Mouse (Mus musculus): ENCODE measurements around the gene Rtp2. TPM values are rescaled to one million over a fixed set of nuclear protein-coding genes. Genes with fewer than 3 reads are reported as not detected.

The Rtp2 gene
- total RNA-seq, 2 experiments from 2014 or later, result not detected

GRCm38 (mm10) chr16:23890151-23890550, 42.0 kb downstream of the Rtp2 start:
- DNase-seq, result no peak

DNA sequence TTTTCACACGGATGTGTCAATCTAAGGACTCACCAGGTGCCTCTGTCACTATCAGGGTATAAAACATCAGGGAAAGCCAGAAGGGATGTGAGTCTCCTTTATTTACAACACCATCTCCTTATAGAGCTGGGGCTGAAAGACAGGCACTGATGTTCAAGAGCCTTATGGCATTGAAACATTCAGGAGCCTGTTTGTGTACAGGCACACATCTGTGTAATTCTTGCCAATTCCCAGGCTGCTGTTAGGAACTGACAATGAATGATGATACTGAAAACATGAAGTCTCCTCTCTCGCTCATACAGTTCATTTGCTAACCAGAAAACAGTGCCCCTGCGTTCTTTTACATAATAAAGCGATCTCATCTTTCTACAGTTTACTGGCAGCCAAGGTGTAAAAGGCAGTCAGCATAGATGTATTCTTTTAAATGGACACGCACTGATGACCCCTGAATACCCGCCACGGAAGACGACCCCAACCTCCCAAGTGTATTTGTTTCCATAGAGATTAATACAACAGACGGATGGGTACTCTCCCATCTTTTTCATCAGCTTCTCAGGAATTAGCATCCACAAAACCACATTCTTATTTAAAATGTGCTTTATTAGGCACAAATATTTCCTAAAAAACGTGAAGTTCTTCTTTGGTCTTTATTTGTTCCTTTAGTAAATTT, 44.1 kb downstream of the Rtp2 start:
- DNase-seq, result no peak

GRCm38 (mm10) chr16:23885098-23885497, 47.1 kb downstream of the Rtp2 start:
- DNase-seq, result no peak

Other genes starting within 250 kb of the Rtp2 start
- gene Sst, start 41.4 kb downstream of the Rtp2 start, total RNA-seq (2021), result not detected
- not detected for gene Gm37419, start 56.1 kb upstream of the Rtp2 start, total RNA-seq (2021)
- 10 to 100 TPM; 21.2 to 24.4 TPM for gene Bcl6, start 56.5 kb upstream of the Rtp2 start, total RNA-seq (2021)